In genomic region chr3:152238836-152239235, GRCm38 (mm10) we compare ENCODE assay signal across 9 mouse cellular contexts. TPM values are rescaled to one million over a fixed set of nuclear protein-coding genes. Genes with fewer than 3 reads are reported as not detected.
DNase-seq lines count a peak whose midpoint lies in the region; ATAC-seq lines count a peak whose summit lies in the region.
"Had no signal": no experiment of that assay in that cellular context is flagged by ENCODE, and none has a peak within 500 bp of the region (broad histone marks: within the 10 kb centered on the region; RNA-seq: fewer than 3 reads in every experiment).

No protein-coding gene starts in this region.

- H3K4me2 ChIP-seq in midbrain, embryonic 12.5 days (replicated peaks): no peak overlapping the region
- no peak overlapping the region for H3K4me2 ChIP-seq in midbrain, embryonic 13.5 days (replicated peaks)
- H3K4me2 ChIP-seq in kidney, embryonic 14.5 days (replicated peaks; ENCODE audit: low read depth, low read length): no peak overlapping the region
- H3K4me2 ChIP-seq: embryonic facial prominence, embryonic 12.5 days had no signal

- H3K27me3 ChIP-seq in midbrain, embryonic 12.5 days: no peaks in the 10 kb centered on the region
- no peaks in the 10 kb centered on the region for H3K27me3 ChIP-seq in midbrain, embryonic 13.5 days
- H3K27me3 ChIP-seq in kidney, embryonic 14.5 days (ENCODE audit: control insufficient read depth, insufficient read depth, low read length): no peaks in the 10 kb centered on the region
- H3K27me3 ChIP-seq: embryonic facial prominence, embryonic 12.5 days had no signal

- DNase-seq in naive thymus-derived CD4-positive, alpha-beta T cell, adult 2 months (ENCODE audit: low read depth): peak; percentile 20
- DNase-seq in layer of hippocampus, adult 11-12 months (ENCODE audit: low spot score): no peak
- no peak for DNase-seq in gastrocnemius, postnatal 36 days
- DNase-seq in layer of hippocampus, adult 8-10 months (ENCODE audit: low spot score in 2 of 2): no peak

- no peak overlapping the region for H3K27ac ChIP-seq in midbrain, embryonic 12.5 days (replicated peaks)
- no peak overlapping the region for H3K27ac ChIP-seq in midbrain, embryonic 13.5 days
- H3K27ac ChIP-seq in kidney, embryonic 14.5 days (ENCODE audit: low read depth, low read length): no peak overlapping the region
- H3K27ac ChIP-seq: embryonic facial prominence, embryonic 12.5 days had no signal

- no peaks in the 10 kb centered on the region for H3K4me1 ChIP-seq in midbrain, embryonic 12.5 days
- no peaks in the 10 kb centered on the region for H3K4me1 ChIP-seq in midbrain, embryonic 13.5 days (replicated peaks)
- H3K4me1 ChIP-seq in kidney, embryonic 14.5 days (ENCODE audit: control insufficient read depth, insufficient read depth, low read length): no peaks in the 10 kb centered on the region
- H3K4me1 ChIP-seq: embryonic facial prominence, embryonic 12.5 days had no signal

- peaks cover 38% of the 10 kb centered on the region for H3K36me3 ChIP-seq in midbrain, embryonic 12.5 days
- H3K36me3 ChIP-seq in midbrain, embryonic 13.5 days: peaks cover 32% of the 10 kb centered on the region
- H3K36me3 ChIP-seq in kidney, embryonic 14.5 days (ENCODE audit: control insufficient read depth, insufficient read depth, low read length): peaks cover 46% of the 10 kb centered on the region

- no peak overlapping the region for H3K9ac ChIP-seq in midbrain, embryonic 12.5 days (replicated peaks)
- H3K9ac ChIP-seq in midbrain, embryonic 13.5 days (replicated peaks): no peak overlapping the region
- no peak overlapping the region for H3K9ac ChIP-seq in kidney, embryonic 14.5 days (ENCODE audit: low read depth, low read length)
- H3K9ac ChIP-seq: embryonic facial prominence, embryonic 12.5 days had no signal

- ATAC-seq in midbrain, embryonic 12.5 days (ENCODE audit: low FRiP score, low read depth): peak; percentile 25; the same call in 1 of the 2 replicates
- ATAC-seq in midbrain, embryonic 13.5 days: no peak
- peak; percentile 66 for ATAC-seq in activated CD4-positive, CD25-positive, alpha-beta regulatory T cell, adult 4 months
- ATAC-seq in kidney, embryonic 14.5 days (ENCODE audit: low FRiP score, low TSS enrichment): 0 out of 2 replicates have a peak, but pooled peaks have one; percentile 22

- 65% methylated on average over 2 of the region's 2 CpGs for WGBS in midbrain, embryonic 12.5 days
- WGBS in midbrain, embryonic 13.5 days: 67% methylated on average over 2 of the region's 2 CpGs
- WGBS in kidney, embryonic 14.5 days: 73% methylated on average over 2 of the region's 2 CpGs

- intact Hi-C loops in gastrocnemius, postnatal 36 days (cut with DNase I): no loop called here

- H3K9me3 ChIP-seq in midbrain, embryonic 12.5 days: no peaks in the 10 kb centered on the region
- no peaks in the 10 kb centered on the region for H3K9me3 ChIP-seq in midbrain, embryonic 13.5 days
- no peaks in the 10 kb centered on the region for H3K9me3 ChIP-seq in kidney, embryonic 14.5 days (ENCODE audit: control insufficient read depth, low read length)
- H3K9me3 ChIP-seq: embryonic facial prominence, embryonic 12.5 days had no signal

- no peak overlapping the region for H3K4me3 ChIP-seq in midbrain, embryonic 12.5 days
- H3K4me3 ChIP-seq in midbrain, embryonic 13.5 days (replicated peaks): no peak overlapping the region
- H3K4me3 ChIP-seq in kidney, embryonic 14.5 days (ENCODE audit: low read length): no peak overlapping the region
- H3K4me3 ChIP-seq: embryonic facial prominence, embryonic 12.5 days had no signal

RNA-seq across cellular contexts. Expression of gene Nexn, which starts 27.3 kb away (rescaled TPM):
- polyA plus RNA-seq in midbrain, embryonic 12.5 days (2016; fragmentation: Nextera tagmentation; extraction: Ambion mirVana): 5.4 and 7.0 TPM in 2 replicates
- polyA plus RNA-seq in midbrain, embryonic 13.5 days (2015; fragmentation: Nextera tagmentation; extraction: Ambion mirVana): 1.9 and 2.8 TPM in 2 replicates
- polyA plus RNA-seq in activated CD4-positive, CD25-positive, alpha-beta regulatory T cell, adult 4 months (2017; shearing (Covaris generic)): 1 to 10 TPM in 1 of 2 experiments, not detected in 1; 2.9 TPM
- polyA plus RNA-seq in kidney, embryonic 14.5 days (2014; fragmentation: Nextera tagmentation; extraction: Ambion mirVana): 5.1 and 6.3 TPM in 2 replicates
- total RNA-seq in gastrocnemius, postnatal 36 days (2021): 100 to 1,000 TPM; 345 to 363 TPM
- 1 to 10 TPM in 2 of 4 experiments, under 1 TPM in 2; 0.65 to 2.9 (median 1.3) TPM for total RNA-seq in layer of hippocampus, adult 8-10 months (2022)

RNA-seq across cellular contexts. Expression of gene Fubp1, which starts 28.6 kb away (rescaled TPM):
- polyA plus RNA-seq in midbrain, embryonic 12.5 days (2016; fragmentation: Nextera tagmentation; extraction: Ambion mirVana): 393 and 419 TPM in 2 replicates
- polyA plus RNA-seq in midbrain, embryonic 13.5 days (2015; fragmentation: Nextera tagmentation; extraction: Ambion mirVana): 353 and 372 TPM in 2 replicates
- polyA plus RNA-seq in activated CD4-positive, CD25-positive, alpha-beta regulatory T cell, adult 4 months (2017; shearing (Covaris generic)): 100 to 1,000 TPM; 222 to 239 TPM
- polyA plus RNA-seq in kidney, embryonic 14.5 days (2014; fragmentation: Nextera tagmentation; extraction: Ambion mirVana): 283 and 332 TPM in 2 replicates
- 10 to 100 TPM; 21.5 to 30.1 TPM for total RNA-seq in gastrocnemius, postnatal 36 days (2021)
- 100 to 1,000 TPM; 114 to 141 (median 131) TPM for total RNA-seq in layer of hippocampus, adult 8-10 months (2022)

RNA-seq across cellular contexts. Expression of gene Dnajb4, which starts 28.7 kb away (rescaled TPM):
- polyA plus RNA-seq in midbrain, embryonic 12.5 days (2016; fragmentation: Nextera tagmentation; extraction: Ambion mirVana): 27.4 and 31.2 TPM in 2 replicates
- polyA plus RNA-seq in midbrain, embryonic 13.5 days (2015; fragmentation: Nextera tagmentation; extraction: Ambion mirVana): 33.9 and 37.8 TPM in 2 replicates
- 1 to 10 TPM; 5.2 to 6.0 TPM for polyA plus RNA-seq in activated CD4-positive, CD25-positive, alpha-beta regulatory T cell, adult 4 months (2017; shearing (Covaris generic))
- 23.9 and 26.2 TPM in 2 replicates for polyA plus RNA-seq in kidney, embryonic 14.5 days (2014; fragmentation: Nextera tagmentation; extraction: Ambion mirVana)
- total RNA-seq in gastrocnemius, postnatal 36 days (2021): 10 to 100 TPM; 46.6 to 52.2 TPM
- 10 to 100 TPM; 51.8 to 78.7 (median 62.1) TPM for total RNA-seq in layer of hippocampus, adult 8-10 months (2022)
